Comparison of ENCODE assay signal across 14 mouse cellular contexts in the genomic region with DNA sequence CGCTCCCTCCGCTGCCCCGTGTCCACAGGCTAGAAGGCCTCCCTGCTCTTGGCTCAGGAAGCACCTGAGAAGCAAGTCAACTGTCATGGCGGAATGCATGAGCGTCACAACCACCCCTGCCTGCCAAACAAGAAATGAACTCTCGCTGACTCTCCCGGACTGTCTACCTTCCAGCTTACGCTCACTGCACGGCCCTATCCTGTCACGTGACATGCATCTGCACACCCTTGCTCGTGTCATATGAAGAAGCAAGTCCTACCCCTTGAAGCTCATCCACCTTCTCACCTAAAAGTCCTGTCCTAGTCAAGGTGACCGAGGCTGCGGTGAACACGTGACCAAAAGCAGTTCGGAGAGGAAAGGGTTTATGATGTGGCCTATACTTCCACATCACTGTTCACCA. TPM values are rescaled to one million over a fixed set of nuclear protein-coding genes. Genes with fewer than 3 reads are reported as not detected.
DNase-seq lines count a peak whose midpoint lies in the region; ATAC-seq and TF ChIP-seq lines count a peak whose summit lies in the region.
"Had no signal": no experiment of that assay in that cellular context is flagged by ENCODE, and none has a peak within 500 bp of the region (broad histone marks: within the 10 kb centered on the region; RNA-seq: fewer than 3 reads in every experiment).

No protein-coding gene starts in this region.

- peak; percentile 78 for DNase-seq in liver, adult 2 months (ENCODE audit: extremely low read depth, low read depth, low spot score)
- DNase-seq in liver, embryonic 11.5 days (ENCODE audit: low spot score), result no peak
- no peak for DNase-seq in heart, embryonic 10.5 days (ENCODE audit: low spot score)
- no peak for DNase-seq in testis, postnatal 14 days (ENCODE audit: low spot score)
- DNase-seq: cerebellum, adult 18-20 months; right cerebral cortex, postnatal 4 days had no signal

- no peak for TF ChIP-seq POLR2A in liver, adult 2 months (IDR thresholded peaks at IDR 0.05; ENCODE audit: extremely low read depth, insufficient read depth, low read length)
- TF ChIP-seq POLR2A in bone marrow, adult 2 months (IDR thresholded peaks at IDR 0.05; ENCODE audit: borderline replicate concordance, control insufficient read depth, low read depth, low read length), result no peak

- WGBS in liver, adult 2 months, result 38% methylated on average over 15 of the region's 15 CpGs
- WGBS in liver, embryonic 11.5 days, result 91% methylated on average over 15 of the region's 15 CpGs
- WGBS in bone marrow, adult 2 months, result 75% methylated on average over 15 of the region's 15 CpGs
- 91% methylated on average over 15 of the region's 15 CpGs for WGBS in heart, embryonic 10.5 days

- ATAC-seq in liver, embryonic 11.5 days (replicated peaks; ENCODE audit: low FRiP score), result no peak
- ATAC-seq in CD4-positive, CD25-positive, alpha-beta regulatory T cell, adult 4 months, result peak; percentile 71
- 0 out of 2 replicates have a peak, but pooled peaks have one; percentile 7 for ATAC-seq in neutrophil, adult 5-6 weeks (ENCODE audit: extremely low read depth, insufficient number of reproducible peaks, low FRiP score, poor library complexity, severe bottlenecking)
- ATAC-seq: Patski had no signal

- no peak for TF ChIP-seq CTCF in liver, adult 2 months (IDR thresholded peaks at IDR 0.05; ENCODE audit: low read depth, low read length)
- TF ChIP-seq CTCF in bone marrow, adult 2 months (IDR thresholded peaks at IDR 0.05; ENCODE audit: control insufficient read depth, insufficient read depth, low read length), result no peak

- H3K27ac ChIP-seq in liver, adult 2 months (replicated peaks; ENCODE audit: insufficient read depth, low read depth, low read length), result peak overlapping the region; percentile 84
- no peak overlapping the region for H3K27ac ChIP-seq in liver, embryonic 11.5 days (ENCODE audit: low read depth, low read length)
- peak overlapping the region; percentile 82 for H3K27ac ChIP-seq in bone marrow, adult 2 months (ENCODE audit: control insufficient read depth, insufficient read depth, low read depth, low read length, poor library complexity)
- no peak overlapping the region for H3K27ac ChIP-seq in heart, embryonic 10.5 days
- H3K27ac ChIP-seq: hindbrain, embryonic 12.5 days; layer of hippocampus, adult 2 months; limb, embryonic 13.5 days had no signal

- no peak overlapping the region for H3K4me2 ChIP-seq in liver, embryonic 11.5 days
- H3K4me2 ChIP-seq: hindbrain, embryonic 12.5 days; limb, embryonic 13.5 days had no signal

- peaks cover 35% of the 10 kb centered on the region for H3K79me2 ChIP-seq in liver, adult 2 months (ENCODE audit: control insufficient read depth, insufficient read depth, low read length)

- peaks cover 50% of the 10 kb centered on the region for H3K4me1 ChIP-seq in liver, adult 2 months (ENCODE audit: control insufficient read depth, insufficient read depth, low read length)
- peaks cover 41% of the 10 kb centered on the region for H3K4me1 ChIP-seq in liver, embryonic 11.5 days (replicated peaks; ENCODE audit: control insufficient read depth, insufficient read depth, low read length)
- peaks cover 9% of the 10 kb centered on the region for H3K4me1 ChIP-seq in bone marrow, adult 2 months (ENCODE audit: control insufficient read depth, insufficient read depth, low read length)
- peaks cover 51% of the 10 kb centered on the region for H3K4me1 ChIP-seq in heart, embryonic 10.5 days

- peak overlapping the region; percentile 3 for H3K9ac ChIP-seq in liver, adult 2 months (ENCODE audit: low read depth, low read length)
- H3K9ac ChIP-seq in liver, embryonic 11.5 days (ENCODE audit: low read depth, low read length), result no peak overlapping the region
- H3K9ac ChIP-seq: hindbrain, embryonic 12.5 days; limb, embryonic 13.5 days had no signal

- H3K9me3 ChIP-seq in liver, embryonic 11.5 days (ENCODE audit: control insufficient read depth, low read length), result no peaks in the 10 kb centered on the region
- H3K9me3 ChIP-seq in heart, embryonic 10.5 days, result no peaks in the 10 kb centered on the region
- H3K9me3 ChIP-seq: forebrain, embryonic 10.5 days; hindbrain, embryonic 12.5 days; limb, embryonic 13.5 days had no signal

- no peak overlapping the region for H3K4me3 ChIP-seq in liver, adult 2 months (ENCODE audit: insufficient read depth, low read depth, low read length)
- no peak overlapping the region for H3K4me3 ChIP-seq in liver, embryonic 11.5 days (ENCODE audit: low read depth, low read length)
- H3K4me3 ChIP-seq in bone marrow, adult 2 months (replicated peaks; ENCODE audit: control insufficient read depth, low read depth, low read length), result no peak overlapping the region
- H3K4me3 ChIP-seq in heart, embryonic 10.5 days, result no peak overlapping the region
- H3K4me3 ChIP-seq: forebrain, embryonic 10.5 days; hindbrain, embryonic 12.5 days; layer of hippocampus, adult 2 months; limb, embryonic 13.5 days had no signal

- no peaks in the 10 kb centered on the region for H3K27me3 ChIP-seq in liver, adult 2 months (ENCODE audit: control insufficient read depth, insufficient read depth, low read length)
- no peaks in the 10 kb centered on the region for H3K27me3 ChIP-seq in liver, embryonic 11.5 days (replicated peaks; ENCODE audit: control insufficient read depth, insufficient read depth, low read length)
- H3K27me3 ChIP-seq in heart, embryonic 10.5 days (ENCODE audit: insufficient read depth, poor library complexity, severe bottlenecking), result no peaks in the 10 kb centered on the region
- H3K27me3 ChIP-seq: hindbrain, embryonic 12.5 days; limb, embryonic 13.5 days; Patski had no signal

- H3K36me3 ChIP-seq in liver, adult 2 months (ENCODE audit: control insufficient read depth, insufficient read depth, low read length), result no peaks in the 10 kb centered on the region
- peaks cover 9% of the 10 kb centered on the region; the same call in 1 of the 2 replicates for H3K36me3 ChIP-seq in liver, embryonic 11.5 days (ENCODE audit: control insufficient read depth, insufficient read depth, low read length)
- H3K36me3 ChIP-seq in heart, embryonic 10.5 days, result peaks cover 5% of the 10 kb centered on the region; the same call in 1 of the 2 replicates
- H3K36me3 ChIP-seq: forebrain, embryonic 10.5 days; hindbrain, embryonic 12.5 days had no signal

RNA-seq across cellular contexts. Expression of a gene that starts 50.4 kb away (rescaled TPM):
- total RNA-seq in liver, adult 2 months (2014; rRNA removed), result 34.2 and 35.4 TPM in 2 replicates
- polyA plus RNA-seq in liver, adult 2 months (2012; rRNA removed), result 17.0 and 17.7 TPM in 2 replicates
- 11.7 and 12.3 TPM in 2 replicates for polyA plus RNA-seq in liver, embryonic 11.5 days (2014; fragmentation: Nextera tagmentation; extraction: Ambion mirVana)
- polyA plus RNA-seq in CD4-positive, CD25-positive, alpha-beta regulatory T cell, adult 4 months (2017; shearing (Covaris generic)), result 10 to 100 TPM in 1 of 2 experiments, 1 to 10 TPM in 1; 8.6 to 12.8 TPM
- polyA plus RNA-seq in bone marrow, adult 2 months (2011; ENCODE audit: insufficient read depth, insufficient read length, low replicate concordance, missing spikeins), result 34.9 and 51.5 TPM in 2 replicates
- total RNA-seq in neutrophil, adult 5-6 weeks (2017), result 77.1 and 80.1 TPM in 2 replicates
- 3.4 and 4.3 TPM in 2 replicates for polyA plus RNA-seq in heart, embryonic 10.5 days (2016; fragmentation: Nextera tagmentation; extraction: Ambion mirVana)

Comparison
In these comparisons a context has a peak if more than half of its experiments do, and no peak if none do; other contexts are left out.
1. H3K27ac ChIP-seq: peak in liver, adult 2 months (single experiment) and bone marrow, adult 2 months (single experiment); none in liver, embryonic 11.5 days (single experiment) and heart, embryonic 10.5 days (single experiment).